Comparison of ENCODE assay signal across 8 mouse cellular contexts in genomic region chr4:152153771-152154177, GRCm38 (mm10). TPM values are rescaled to one million over a fixed set of nuclear protein-coding genes. Genes with fewer than 3 reads are reported as not detected.
A peak's percentile ranks its signal among the peaks of the same experiment; 100 is the strongest.
DNase-seq lines count a peak whose midpoint lies in the region; ATAC-seq and TF ChIP-seq lines count a peak whose summit lies in the region.

No protein-coding gene starts in this region.

- peaks cover 65% of the 10 kb centered on the region for H3K4me1 ChIP-seq in G1E (ENCODE audit: insufficient read depth, low read depth, low read length)
- no peaks in the 10 kb centered on the region for H3K4me1 ChIP-seq in forebrain, postnatal 0 days (ENCODE audit: insufficient read depth)
- H3K4me1 ChIP-seq in hindbrain, embryonic 10.5 days (replicated peaks): peaks cover 31% of the 10 kb centered on the region

- no peaks in the 10 kb centered on the region for H3K9me3 ChIP-seq in G1E (replicated peaks)
- H3K9me3 ChIP-seq in forebrain, postnatal 0 days (ENCODE audit: low read length): no peaks in the 10 kb centered on the region
- no peaks in the 10 kb centered on the region for H3K9me3 ChIP-seq in hindbrain, embryonic 10.5 days

- H3K36me3 ChIP-seq in G1E (replicated peaks): peaks cover 9% of the 10 kb centered on the region
- no peaks in the 10 kb centered on the region for H3K36me3 ChIP-seq in forebrain, postnatal 0 days (ENCODE audit: insufficient read depth)
- H3K36me3 ChIP-seq in hindbrain, embryonic 10.5 days: no peaks in the 10 kb centered on the region

- 0 out of 2 replicates have a peak overlapping the region, but pooled peaks have one; percentile 22 for H3K9ac ChIP-seq in forebrain, postnatal 0 days

- peak; percentile 88 for TF ChIP-seq CTCF in G1E (IDR thresholded peaks at IDR 0.05; ENCODE audit: low read depth, low read length)
- peak; percentile 84 for TF ChIP-seq CTCF in forebrain, postnatal 0 days (IDR thresholded peaks at IDR 0.05; ENCODE audit: low read depth)

- ATAC-seq in G1E (ENCODE audit: extremely low read depth, insufficient number of reproducible peaks, low FRiP score, poor library complexity, severe bottlenecking): peak; percentile 61
- ATAC-seq in forebrain, postnatal 0 days: peak; percentile 70

- H3K4me3 ChIP-seq in G1E (ENCODE audit: low read depth, low read length): peak overlapping the region; percentile 65; the same call in 1 of the 2 replicates
- peak overlapping the region; percentile 16; the same call in 1 of the 2 replicates for H3K4me3 ChIP-seq in forebrain, postnatal 0 days (ENCODE audit: low read depth, low read length)
- H3K4me3 ChIP-seq in hindbrain, embryonic 10.5 days: peak overlapping the region; percentile 42

- WGBS in forebrain, postnatal 0 days: 2% methylated on average over 23 of the region's 23 CpGs
- 2% methylated on average over 23 of the region's 23 CpGs for WGBS in hindbrain, embryonic 10.5 days

- H3K27ac ChIP-seq in forebrain, postnatal 0 days (ENCODE audit: low read depth, low read length): no peak overlapping the region
- no peak overlapping the region for H3K27ac ChIP-seq in hindbrain, embryonic 10.5 days

- peak; percentile 86 for DNase-seq in G1E (ENCODE audit: low spot score)
- peak; percentile 77 for DNase-seq in c-Kit-positive CD71-positive TER-119-negative erythroid progenitor cells, embryonic 14.5 days (ENCODE audit: low read depth)
- peak; percentile 85 for DNase-seq in forebrain, postnatal 0 days
- peak; percentile 86 for DNase-seq in hindbrain, embryonic 10.5 days (ENCODE audit: low spot score)
- peak; percentile 71 to 92 for DNase-seq in layer of hippocampus, postnatal 25 days (ENCODE audit: extremely low spot score in 1 of 2, low spot score in 1 of 2)
- DNase-seq in lung, postnatal 25 days (ENCODE audit: low spot score): peak; percentile 91
- peak; percentile 64 for DNase-seq in right cerebral cortex, adult 18-20 months
- DNase-seq in urinary bladder, adult 2 months (ENCODE audit: low spot score): peak; percentile 71

- H3K27me3 ChIP-seq in G1E (ENCODE audit: insufficient read depth, low read length): peaks cover 12% of the 10 kb centered on the region
- peaks cover 66% of the 10 kb centered on the region for H3K27me3 ChIP-seq in forebrain, postnatal 0 days (ENCODE audit: insufficient read depth, low read length)
- peaks cover 95% of the 10 kb centered on the region for H3K27me3 ChIP-seq in hindbrain, embryonic 10.5 days (ENCODE audit: insufficient read depth, poor library complexity, severe bottlenecking)

- H3K4me2 ChIP-seq in forebrain, postnatal 0 days (ENCODE audit: low read depth): peak overlapping the region; percentile 29

RNA-seq across cellular contexts. Expression of gene Espn, which starts 1.6 kb away (rescaled TPM):
- 9.3 and 16.4 TPM in 2 replicates for total RNA-seq in G1E (2014; fragmentation: Nextera tagmentation)
- total RNA-seq in G1E (2017): 4.2 and 4.3 TPM in 2 replicates
- polyA plus RNA-seq in G1E (2012): 48.0 and 61.7 TPM in 2 replicates
- 0.08 and 0.71 TPM in 2 replicates for total RNA-seq in forebrain, postnatal 0 days (2014; rRNA removed)
- 0.50 and 0.69 TPM in 2 replicates for polyA plus RNA-seq in forebrain, postnatal 0 days (2015; fragmentation: Nextera tagmentation; extraction: Ambion mirVana)
- polyA plus RNA-seq in hindbrain, embryonic 10.5 days (2016; fragmentation: Nextera tagmentation; extraction: Ambion mirVana): 1.6 and 6.5 TPM in 2 replicates
- 1 to 10 TPM; 1.3 to 1.4 TPM for total RNA-seq in layer of hippocampus, postnatal 25 days (2021)
- 6.0 and 7.8 TPM in 2 replicates for polyA plus RNA-seq in urinary bladder, adult 2 months (2012; rRNA removed)

RNA-seq across cellular contexts. Expression of gene Hes2, which starts 4.9 kb away (rescaled TPM):
- not detected in 2 replicates for total RNA-seq in G1E (2014; fragmentation: Nextera tagmentation)
- 0.33 and 0.46 TPM in 2 replicates for total RNA-seq in G1E (2017)
- 0.04 and 0.18 TPM in 2 replicates for polyA plus RNA-seq in G1E (2012)
- not detected in 2 replicates for total RNA-seq in forebrain, postnatal 0 days (2014; rRNA removed)
- polyA plus RNA-seq in forebrain, postnatal 0 days (2015; fragmentation: Nextera tagmentation; extraction: Ambion mirVana): not detected in 2 replicates
- 4.2 and 4.7 TPM in 2 replicates for polyA plus RNA-seq in hindbrain, embryonic 10.5 days (2016; fragmentation: Nextera tagmentation; extraction: Ambion mirVana)
- total RNA-seq in layer of hippocampus, postnatal 25 days (2021): not detected
- 0.23 and 0.46 TPM in 2 replicates for polyA plus RNA-seq in urinary bladder, adult 2 months (2012; rRNA removed)

RNA-seq across cellular contexts. Expression of gene Acot7, which starts 24.2 kb away (rescaled TPM):
- total RNA-seq in G1E (2014; fragmentation: Nextera tagmentation): 17.1 and 22.1 TPM in 2 replicates
- 17.6 and 18.6 TPM in 2 replicates for total RNA-seq in G1E (2017)
- polyA plus RNA-seq in G1E (2012): 46.2 and 51.1 TPM in 2 replicates
- total RNA-seq in forebrain, postnatal 0 days (2014; rRNA removed): 191 and 193 TPM in 2 replicates
- polyA plus RNA-seq in forebrain, postnatal 0 days (2015; fragmentation: Nextera tagmentation; extraction: Ambion mirVana): 411 and 466 TPM in 2 replicates
- 90.0 and 118 TPM in 2 replicates for polyA plus RNA-seq in hindbrain, embryonic 10.5 days (2016; fragmentation: Nextera tagmentation; extraction: Ambion mirVana)
- total RNA-seq in layer of hippocampus, postnatal 25 days (2021): 100 to 1,000 TPM; 318 to 353 TPM
- 44.9 and 48.1 TPM in 2 replicates for polyA plus RNA-seq in urinary bladder, adult 2 months (2012; rRNA removed)

RNA-seq across cellular contexts. Expression of gene Tnfrsf25, which starts 38.0 kb away (rescaled TPM):
- not detected in 2 replicates for total RNA-seq in G1E (2014; fragmentation: Nextera tagmentation)
- total RNA-seq in G1E (2017): 0.29 TPM in 1 of 2 replicates, not detected in the other
- polyA plus RNA-seq in G1E (2012): not detected in 2 replicates
- total RNA-seq in forebrain, postnatal 0 days (2014; rRNA removed): 1.4 TPM in 1 of 2 replicates, not detected in the other
- 0.19 and 0.30 TPM in 2 replicates for polyA plus RNA-seq in forebrain, postnatal 0 days (2015; fragmentation: Nextera tagmentation; extraction: Ambion mirVana)
- 0.70 and 0.82 TPM in 2 replicates for polyA plus RNA-seq in hindbrain, embryonic 10.5 days (2016; fragmentation: Nextera tagmentation; extraction: Ambion mirVana)
- 10 to 100 TPM; 26.4 to 42.6 TPM for total RNA-seq in layer of hippocampus, postnatal 25 days (2021)
- polyA plus RNA-seq in urinary bladder, adult 2 months (2012; rRNA removed): 3.7 TPM in 2 replicates
